Mouse (Mus musculus) cerebellum, adult 11 months (tissue): Measurements from ENCODE around the gene Cfi.

ENCODE experiments used
- DNase-seq: peaks from one replicate; pipeline ENCODE4 v3.0.0; 2022

Cfi gene

DNA sequence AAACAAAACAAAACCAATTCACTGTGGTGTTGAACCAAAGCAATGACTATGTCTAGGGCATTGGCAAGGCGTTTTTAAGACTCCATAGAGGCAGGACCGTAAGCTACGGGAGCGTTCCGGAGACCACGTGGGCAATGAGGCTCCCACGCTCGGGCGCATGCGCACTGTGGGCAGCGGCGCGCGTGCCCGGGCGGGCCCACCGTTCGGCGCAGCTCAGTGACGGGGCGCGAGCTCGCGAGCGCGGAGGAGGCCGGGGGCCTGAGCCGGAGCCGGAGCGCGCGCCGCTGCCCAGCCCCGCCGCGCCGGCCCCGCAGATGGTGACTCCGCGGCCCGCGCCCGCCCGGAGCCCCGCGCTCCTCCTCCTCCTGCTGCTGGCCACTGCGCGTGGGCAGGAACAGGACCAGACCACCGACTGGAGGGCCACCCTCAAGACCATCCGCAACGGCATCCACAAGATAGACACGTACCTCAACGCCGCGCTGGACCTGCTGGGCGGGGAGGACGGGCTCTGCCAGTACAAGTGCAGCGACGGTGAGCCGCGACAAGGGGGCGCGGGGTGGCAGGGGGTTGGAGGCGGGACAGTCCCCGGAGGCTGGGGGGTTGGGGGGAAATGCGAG is 42.8 kb downstream of the Cfi start, which contains the start of gene Pla2g12a:
Pla2g12a (plus strand) TSS at position 202 of the 617 bp plus-strand sequence.
- DNase-seq = peak; percentile 92

DNA sequence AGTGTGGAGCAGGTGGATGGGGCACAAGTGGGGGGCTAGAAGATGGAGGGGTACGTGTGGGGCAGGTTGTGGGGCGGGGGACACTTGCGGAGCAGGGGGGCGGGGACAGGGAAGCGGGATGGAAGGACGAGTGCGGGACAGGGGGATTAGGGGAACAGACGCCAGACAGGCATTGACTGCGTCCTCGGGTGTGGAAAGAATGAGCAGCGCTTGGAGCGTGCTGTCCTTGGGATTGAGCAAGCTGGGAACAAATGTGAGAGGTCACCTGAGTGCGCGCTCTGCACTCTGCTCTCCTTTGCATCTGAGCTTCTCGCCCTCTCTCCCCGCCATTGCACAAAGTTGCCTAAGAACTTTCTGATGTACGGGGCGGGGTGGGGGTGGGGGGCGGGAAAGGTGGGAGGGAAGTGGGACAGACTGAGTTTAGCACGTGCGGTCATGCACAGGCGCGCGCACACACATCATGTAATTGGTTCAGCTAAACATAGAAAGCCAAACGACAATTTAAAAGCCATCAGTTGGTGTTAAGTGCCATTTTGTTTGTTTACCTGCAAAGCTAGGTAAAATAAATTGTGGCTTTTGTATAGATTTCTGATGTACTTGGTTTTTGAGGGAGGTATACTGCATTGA is 43.6 kb downstream of the Cfi start:
- DNase-seq = peak; percentile 12

DNA sequence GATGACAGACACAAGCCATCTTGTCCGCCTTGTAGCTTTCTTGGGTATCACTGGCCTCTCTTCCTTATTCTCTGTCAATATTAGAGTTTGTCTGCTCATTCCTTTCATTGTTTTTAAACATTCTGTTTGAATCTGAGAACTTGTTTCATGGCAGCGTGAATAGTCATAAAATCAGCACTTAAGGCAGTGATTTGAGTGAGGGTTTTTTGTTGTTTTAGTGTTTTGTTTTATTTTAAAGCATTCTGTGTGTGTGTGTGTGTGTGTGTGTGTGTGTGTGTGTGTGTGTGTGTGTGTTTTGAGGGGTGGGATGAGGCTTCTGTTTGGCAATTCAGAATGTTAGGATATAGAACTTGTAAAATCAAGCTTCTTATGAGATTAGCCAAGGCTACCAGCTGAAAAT is 44.2 kb downstream of the Cfi start:
- DNase-seq = no peak

DNA sequence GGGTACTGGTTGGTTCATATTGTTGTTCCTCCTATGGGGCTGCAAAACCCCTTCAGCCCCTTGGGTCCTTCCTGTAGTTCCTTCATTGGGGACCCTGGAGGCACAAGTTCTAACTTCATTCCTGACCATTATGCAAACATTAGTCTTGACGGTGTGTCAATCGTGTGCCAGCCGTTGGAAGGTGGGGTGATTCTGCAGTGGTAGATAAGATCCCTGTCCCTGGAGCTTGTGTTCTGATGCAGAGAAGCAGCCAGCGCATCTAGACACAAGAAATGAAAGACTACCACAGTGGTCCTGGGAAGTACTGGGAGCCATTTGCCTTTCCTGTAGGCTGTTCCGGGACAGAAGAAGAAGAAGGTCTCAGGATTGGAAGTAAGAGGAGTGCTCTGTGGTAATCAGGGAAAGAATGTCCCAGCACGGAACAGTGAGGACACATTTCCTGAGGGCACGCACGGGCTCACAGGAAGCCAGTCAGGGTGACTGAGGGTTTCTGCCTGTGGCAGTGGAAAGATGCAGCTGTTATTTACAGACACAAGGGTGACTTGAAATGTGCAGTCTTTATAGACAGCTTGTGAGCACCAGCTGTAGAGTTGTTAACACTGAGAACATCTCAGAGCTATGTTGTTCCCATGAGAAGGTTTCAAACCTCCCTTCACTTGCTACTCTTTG is 45.4 kb downstream of the Cfi start:
- no peak for DNase-seq

DNA sequence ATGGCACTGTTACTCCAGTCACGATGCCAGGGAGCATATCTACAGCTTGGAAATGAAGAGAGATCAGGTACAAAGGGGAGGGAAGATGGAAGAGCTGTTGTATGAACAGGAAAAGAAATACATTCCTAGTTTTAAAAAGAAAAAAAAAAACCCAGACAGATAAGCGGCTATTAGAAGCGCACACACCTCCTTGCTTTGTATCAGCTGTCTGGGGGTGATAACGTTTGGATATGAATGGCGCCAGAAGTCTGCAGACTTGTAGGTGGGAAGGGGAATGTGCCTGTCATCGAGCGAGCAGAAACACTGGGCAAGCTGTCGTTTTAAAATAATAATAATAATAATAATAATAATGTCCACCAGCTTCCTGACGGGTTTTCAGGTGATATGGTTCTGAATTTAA is 49.9 kb downstream of the Cfi start:
- no peak for DNase-seq

DNA sequence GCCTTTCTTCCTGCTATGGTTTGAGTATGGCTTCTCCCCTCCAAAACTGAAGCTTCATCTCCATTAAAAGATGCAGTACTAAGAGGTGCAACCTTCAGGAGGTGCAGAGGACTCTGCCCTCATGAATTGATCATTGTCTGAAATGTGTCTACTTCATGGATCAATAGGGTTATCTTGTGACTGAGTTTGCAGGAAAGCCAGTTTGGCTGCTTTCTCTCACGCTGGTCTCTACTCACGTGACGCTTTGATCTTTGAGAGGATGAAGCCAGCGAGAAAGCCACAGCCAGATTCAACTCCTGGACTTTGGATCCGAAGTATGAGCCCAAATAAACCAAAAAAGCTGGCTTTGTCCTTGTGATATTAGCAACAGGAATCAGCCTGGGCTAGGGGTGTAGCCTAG is 50.7 kb downstream of the Cfi start:
- DNase-seq = no peak

DNA sequence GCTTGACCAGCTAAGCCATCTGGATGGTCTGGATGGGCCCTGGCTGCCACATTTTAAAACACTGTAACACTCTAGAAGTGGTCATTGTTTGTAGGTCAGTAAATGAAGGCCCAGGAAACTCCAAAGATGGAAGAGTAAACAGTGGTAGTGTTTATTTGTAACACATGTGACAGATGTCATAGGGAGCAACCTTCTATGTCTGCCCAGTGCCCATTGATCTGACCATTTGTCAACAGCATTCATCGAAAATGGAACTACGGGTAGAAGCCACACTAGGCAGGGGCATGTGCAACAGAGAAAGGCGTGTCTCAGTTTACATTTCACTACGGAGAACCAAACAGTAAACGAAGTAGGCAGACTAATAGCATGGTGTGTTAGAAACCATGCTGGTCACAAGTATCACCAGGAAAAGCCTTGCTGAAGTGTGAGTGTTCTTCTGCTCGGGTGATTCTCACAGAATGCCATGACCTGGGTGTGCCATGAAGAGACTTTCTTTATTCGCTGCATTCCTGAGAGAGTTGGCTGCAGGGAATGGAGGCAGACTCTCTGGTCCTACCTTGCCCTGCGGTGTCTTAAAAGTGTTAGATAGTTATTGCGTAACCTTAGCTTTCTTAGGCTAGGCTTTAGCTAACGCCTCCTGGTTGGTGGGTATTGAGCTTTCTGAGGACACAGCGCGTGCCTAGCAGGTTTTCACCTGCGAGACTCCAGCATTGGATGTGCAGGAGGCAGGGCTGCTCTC is 52.3 kb downstream of the Cfi start:
- DNase-seq = no peak

DNA sequence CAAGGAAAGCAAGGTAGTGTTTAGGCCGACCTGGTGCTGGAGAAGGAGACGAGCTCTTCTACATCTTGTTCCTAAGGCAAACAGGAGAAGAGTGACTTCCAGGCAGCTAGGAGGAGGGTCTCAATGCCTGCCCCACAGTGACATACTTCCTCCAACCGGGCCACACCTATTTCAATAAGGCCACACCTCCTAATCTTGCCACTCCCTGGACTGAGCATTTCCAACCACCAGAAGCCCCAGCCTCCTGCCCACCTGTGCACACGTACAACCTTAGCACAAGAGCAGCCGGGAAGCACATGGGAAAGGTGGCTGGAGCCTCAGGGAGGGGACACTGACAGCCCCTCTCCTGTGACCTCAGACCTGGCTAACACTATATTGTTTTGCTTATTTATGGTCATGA is 56.3 kb downstream of the Cfi start:
- no peak for DNase-seq

DNA sequence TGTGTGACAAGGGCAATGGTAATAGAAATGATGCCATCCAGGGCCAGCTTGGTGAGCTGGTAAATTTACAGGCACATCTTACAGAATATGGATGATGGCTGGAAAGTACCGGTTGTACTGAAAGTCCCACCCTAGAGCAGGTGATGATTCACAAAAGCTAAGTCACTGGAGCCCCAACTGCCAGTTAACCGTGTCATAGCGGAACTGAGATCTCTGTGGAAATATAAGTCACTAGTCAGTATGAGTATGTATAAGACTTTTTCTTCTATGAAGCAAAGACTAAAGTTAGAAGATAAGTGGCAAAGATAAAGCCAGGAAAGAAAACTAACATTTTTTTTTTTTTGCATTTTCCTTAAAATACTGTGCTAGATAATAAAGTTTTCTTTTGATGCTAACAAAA is 57.5 kb downstream of the Cfi start:
- DNase-seq = no peak

DNA sequence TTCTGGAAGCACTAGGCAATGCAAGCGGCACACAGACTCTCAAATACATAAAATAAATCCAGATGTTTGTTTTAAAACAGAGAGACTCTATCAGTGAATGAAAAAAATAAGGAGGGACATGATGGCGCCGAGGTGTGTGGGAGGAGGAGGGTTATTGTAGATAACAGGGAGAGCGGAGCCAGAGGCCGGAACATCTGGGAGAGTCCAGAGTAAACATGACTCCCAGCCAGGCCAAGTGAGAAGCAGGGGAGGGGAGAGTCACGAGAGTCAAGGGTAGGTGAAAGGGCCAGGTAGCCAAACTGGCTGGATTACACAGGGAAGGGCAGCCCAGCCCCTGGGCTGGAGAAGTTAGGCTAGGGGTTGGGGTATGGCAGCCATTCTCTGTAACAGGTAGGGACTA is 60.9 kb downstream of the Cfi start:
- DNase-seq = no peak

DNA sequence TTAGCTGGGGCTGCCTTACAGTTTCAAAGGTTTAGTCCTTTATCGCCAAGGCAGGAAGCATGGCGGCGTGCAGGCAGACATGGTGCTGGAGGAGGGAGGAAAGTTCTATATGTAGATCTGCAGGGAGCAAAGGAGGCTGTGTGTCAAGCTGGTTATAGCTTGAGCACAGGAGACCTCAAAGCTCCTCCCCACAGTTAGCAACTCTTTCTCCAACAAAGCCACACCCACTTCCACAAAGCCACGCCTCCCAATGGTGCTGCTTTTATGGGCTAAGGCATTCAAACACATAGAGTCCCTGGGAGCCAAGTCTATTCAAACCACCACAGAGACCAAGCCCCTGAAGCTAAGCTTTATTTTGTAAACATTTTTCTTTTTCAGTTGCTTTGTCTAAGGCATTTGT is 63.2 kb downstream of the Cfi start:
- DNase-seq = no peak

DNA sequence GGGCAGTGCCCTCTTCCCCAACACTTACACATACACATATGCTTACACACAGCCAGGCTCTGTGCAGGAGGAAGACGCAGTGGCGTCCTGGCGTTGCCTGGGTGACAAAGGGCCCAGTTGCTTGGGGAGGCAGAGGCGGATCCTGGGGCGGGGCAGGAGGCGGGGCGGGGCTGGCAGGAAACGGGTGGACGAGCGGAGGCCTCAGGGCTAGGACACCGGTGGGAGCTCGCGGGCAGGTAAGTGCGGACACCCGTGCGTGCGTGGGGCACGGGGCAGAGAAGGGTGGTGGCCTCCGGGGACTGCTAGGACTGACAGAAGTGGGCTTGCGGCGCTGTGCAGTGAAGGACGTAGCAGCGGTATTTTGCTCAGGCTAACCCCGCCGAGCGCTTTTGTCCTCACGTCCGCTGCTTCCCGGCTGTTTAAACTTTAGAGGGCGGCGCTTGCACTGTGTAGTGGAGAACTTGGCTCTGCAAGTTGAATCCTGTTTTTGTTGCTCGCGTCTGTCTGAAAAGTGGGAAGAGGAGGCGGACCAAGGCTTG is 65.7 kb downstream of the Cfi start, which contains the start of gene Casp6:
Casp6 (plus strand) TSS at position 155 of the 539 bp plus-strand sequence.
- DNase-seq = peak; percentile 16

DNA sequence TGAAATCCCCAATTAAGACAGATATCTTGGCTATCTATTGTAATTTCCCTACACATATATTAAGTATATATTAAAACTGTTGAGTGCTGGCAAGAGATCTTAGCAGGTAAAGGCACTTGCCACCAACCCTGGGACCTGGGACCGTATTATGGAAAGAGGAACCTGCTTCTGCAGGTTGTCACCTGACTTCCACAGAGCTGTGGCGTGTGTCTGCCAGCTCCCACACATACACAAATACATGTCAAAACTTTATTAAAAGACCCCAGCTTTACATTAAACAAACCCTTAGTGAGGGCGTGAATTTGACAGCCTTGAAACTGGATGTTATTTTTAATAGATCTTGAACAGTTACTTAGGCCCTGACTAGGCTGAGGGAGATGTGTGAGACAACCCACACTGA is 67.7 kb downstream of the Cfi start:
- no peak for DNase-seq

DNA sequence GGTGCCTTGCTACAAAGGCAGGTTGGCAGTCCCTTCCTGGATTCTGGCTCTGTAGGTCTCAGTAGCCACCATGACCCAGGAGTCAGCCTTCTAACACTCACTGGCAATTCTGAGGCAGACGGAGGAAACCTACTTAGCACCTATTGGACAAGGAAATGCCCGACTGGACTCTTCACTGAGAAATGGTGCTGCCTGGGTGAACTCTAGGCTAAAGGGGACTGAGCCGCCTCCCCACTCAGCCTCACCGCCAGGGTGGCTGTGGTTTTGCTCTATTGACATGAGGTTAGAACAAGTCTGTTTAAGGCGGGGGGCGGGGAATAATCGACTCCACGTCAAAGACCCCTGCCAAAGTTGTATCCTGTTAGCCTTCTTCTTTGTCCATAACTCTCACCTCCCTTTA is 68.2 kb downstream of the Cfi start:
- no peak for DNase-seq

DNA sequence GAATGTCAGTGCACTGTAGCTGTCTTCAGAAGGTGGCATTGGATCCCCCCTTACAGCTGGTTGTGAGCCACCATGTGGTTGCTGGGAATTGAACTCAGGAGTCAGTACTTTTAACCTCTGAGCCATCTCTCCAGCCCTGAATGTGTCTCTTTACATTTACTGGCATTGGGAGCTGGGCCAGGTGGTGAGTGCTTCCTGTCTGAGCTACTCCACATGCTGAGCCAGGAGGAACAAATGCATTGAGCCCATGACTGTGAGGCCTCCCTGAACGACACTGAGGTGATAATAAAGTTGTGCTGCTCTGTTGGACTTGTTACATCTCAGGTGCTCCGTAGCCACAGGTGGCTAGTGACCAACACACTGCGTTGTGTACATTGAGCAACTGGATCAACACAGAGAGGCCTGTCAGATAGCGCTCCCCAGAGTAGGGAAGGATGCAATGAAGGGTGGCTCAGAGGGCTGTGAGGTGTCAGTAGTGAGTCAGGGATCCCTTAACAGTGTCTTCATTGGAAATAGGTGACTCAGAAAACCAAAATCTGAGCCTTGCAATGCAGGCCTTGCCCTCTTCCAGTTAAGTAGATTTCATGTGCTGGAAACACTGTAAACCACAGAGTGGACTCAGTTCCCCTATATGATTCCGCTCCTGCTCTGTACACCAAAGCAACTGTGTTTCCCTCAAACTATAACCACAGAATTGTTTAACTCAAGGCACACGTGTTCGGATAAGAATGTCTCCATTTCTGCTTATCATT is 68.9 kb downstream of the Cfi start:
- DNase-seq = no peak

DNA sequence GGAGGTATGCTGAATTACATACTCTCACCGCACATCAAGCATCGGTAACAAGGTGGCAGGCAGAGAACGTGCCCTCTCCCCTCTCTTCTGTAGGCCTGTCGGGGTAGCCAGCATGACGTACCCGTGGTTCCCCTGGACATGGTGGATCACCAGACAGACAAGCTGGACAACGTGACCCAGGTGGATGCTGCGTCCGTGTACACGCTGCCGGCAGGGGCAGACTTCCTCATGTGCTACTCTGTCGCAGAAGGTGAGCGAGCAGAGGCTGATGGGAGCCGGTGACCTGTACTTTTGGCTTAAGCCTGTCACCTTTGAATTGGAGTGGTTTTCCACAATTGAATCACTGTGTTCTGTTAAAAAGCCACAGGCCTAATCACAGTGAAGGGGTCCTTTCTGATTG is 76.3 kb downstream of the Cfi start:
- no peak for DNase-seq

DNA sequence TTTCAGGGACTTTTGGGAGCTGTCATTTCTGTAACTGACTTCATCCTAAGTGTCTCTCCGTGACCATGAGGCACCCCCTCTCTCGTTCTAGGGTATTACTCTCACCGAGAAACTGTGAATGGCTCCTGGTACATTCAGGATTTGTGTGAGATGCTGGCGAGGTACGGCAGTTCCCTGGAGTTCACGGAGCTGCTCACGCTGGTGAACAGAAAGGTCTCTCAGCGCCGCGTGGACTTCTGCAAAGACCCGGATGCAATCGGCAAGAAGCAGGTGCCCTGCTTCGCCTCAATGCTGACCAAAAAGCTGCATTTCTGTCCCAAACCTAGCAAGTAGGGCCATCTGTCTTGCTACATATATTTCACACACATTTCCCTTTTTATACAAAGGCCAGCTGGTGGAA is 77.6 kb downstream of the Cfi start:
- no peak for DNase-seq

DNA sequence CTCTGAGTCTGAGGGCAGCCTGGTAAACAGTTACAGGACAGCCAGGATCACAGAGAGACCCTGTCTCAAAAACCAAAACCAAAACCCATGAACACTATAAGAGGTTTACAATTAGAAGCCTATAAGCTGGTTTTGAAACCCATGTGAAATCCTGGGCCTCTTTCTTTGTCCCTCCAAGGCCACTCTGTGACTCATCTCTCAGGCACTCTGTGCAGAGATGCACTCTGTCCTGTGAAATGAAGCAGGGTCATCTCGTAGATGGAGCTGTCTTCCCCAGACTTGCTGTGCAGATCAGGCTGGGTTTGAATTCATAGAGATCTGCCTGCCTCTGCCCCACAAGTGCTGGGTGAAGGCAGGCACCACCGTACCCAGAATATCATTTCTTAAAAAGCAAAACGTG is 81.7 kb downstream of the Cfi start:
- DNase-seq = no peak

DNA sequence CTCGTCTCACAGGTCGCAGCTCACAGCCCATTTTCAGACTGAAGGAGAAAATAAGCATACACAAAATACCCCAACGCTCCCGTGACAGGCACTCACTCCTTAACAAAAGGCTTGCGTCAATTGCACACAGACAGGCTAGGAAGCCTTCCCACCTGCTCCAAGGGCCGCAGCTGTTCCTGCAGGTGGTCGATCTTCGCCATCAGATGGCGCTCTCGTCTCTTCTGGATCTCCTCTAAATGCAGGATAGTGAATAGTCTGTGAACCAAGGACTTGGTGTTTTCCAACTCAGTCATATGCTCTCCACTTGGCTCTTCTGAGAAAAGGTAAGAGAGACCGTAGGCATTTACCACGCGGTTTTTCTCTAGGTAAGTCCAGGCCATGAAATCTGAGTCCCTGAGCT is 82.8 kb downstream of the Cfi start:
- DNase-seq = peak; percentile 16

DNA sequence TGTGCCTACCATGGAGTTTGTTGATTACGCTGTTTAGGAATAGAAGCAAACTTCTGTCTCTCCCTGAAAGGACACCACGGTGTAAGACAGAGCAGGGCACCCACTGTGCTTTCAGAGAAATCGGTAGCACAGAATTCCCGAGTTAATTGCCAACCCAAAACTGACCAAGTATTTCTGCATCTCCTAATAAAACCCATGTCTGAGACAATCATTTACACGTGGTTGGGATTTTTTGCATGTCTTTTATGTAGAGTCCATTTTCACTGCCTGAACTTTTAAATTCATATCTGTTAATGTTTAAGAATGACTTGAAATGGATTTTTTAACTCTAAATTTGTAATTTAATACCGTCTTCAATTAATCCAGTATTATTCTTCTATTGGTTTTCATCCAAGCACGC is 87.9 kb downstream of the Cfi start:
- no peak for DNase-seq
